Mouse (Mus musculus): ENCODE results near the gene Ap1g1. TPM values are rescaled to one million over a fixed set of nuclear protein-coding genes. Genes with fewer than 3 reads are reported as not detected.
"Not testable (repeated sequence)": the region's sequence is repeated elsewhere in the genome, so short reads cannot be mapped to it uniquely, and the experiment has no call there.

The Ap1g1 gene
- 10 to 100 TPM; 32.0 to 32.6 TPM for total RNA-seq (2021)
- long read RNA-seq, experiment 1, transcript Ap1g1-201 (23 exons, 3,692 nt), result major isoform, 5 of 9 reads
- long read RNA-seq, experiment 1, partial matches to known transcripts, result 2 of 9 reads
- long read RNA-seq, experiment 1, other reads (novel, unspliced or antisense), result 2 of 9 reads
- long read RNA-seq, experiment 2, transcript Ap1g1-201 (23 exons, 3,692 nt), result major isoform, 8 of 17 reads
- long read RNA-seq, experiment 2, partial matches to known transcripts, result 0 of 17 reads
- long read RNA-seq, experiment 2, other reads (novel, unspliced or antisense), result 5 of 17 reads

GRCm38 (mm10) chr8:109778280-109778977, at the start of gene Ap1g1:
Gene Ap1g1, plus strand, starts transcription at chr8:109778554.
- intact Hi-C loops (cut with DNase I; ENCODE audit: low total_unique reads), result no loop called here
- peak; percentile 97 for DNase-seq

GRCm38 (mm10) chr8:109731012-109731411, 47.3 kb upstream of the Ap1g1 start:
- intact Hi-C loops (cut with DNase I; ENCODE audit: low total_unique reads), result no loop called here
- no peak for DNase-seq

- intact Hi-C loops (cut with DNase I; ENCODE audit: low total_unique reads), result no loop called here
- DNase-seq, result no peak
These were observed 44.3 kb upstream of the Ap1g1 start for GRCm38 (mm10) chr8:109734018-109734417.

GRCm38 (mm10) chr8:109736819-109737218, 41.5 kb upstream of the Ap1g1 start:
- intact Hi-C loops (cut with DNase I; ENCODE audit: low total_unique reads), result no loop called here
- DNase-seq, result no peak

GRCm38 (mm10) chr8:109737237-109738048, 40.9 kb upstream of the Ap1g1 start, which contains the start of gene Atxn1l:
Gene Atxn1l, minus strand, starts transcription at chr8:109737739.
- intact Hi-C loops (cut with DNase I; ENCODE audit: low total_unique reads), result no loop called here
- DNase-seq, result peak; percentile 90

GRCm38 (mm10) chr8:109738049-109738380, 40.3 kb upstream of the Ap1g1 start:
- intact Hi-C loops (cut with DNase I; ENCODE audit: low total_unique reads), result no loop called here
- DNase-seq, result no peak

GRCm38 (mm10) chr8:109747468-109748199, 30.7 kb upstream of the Ap1g1 start:
- DNase-seq, result no peak
- intact Hi-C loops (cut with DNase I; ENCODE audit: low total_unique reads), result no loop called here

GRCm38 (mm10) chr8:109750274-109750673, 28.1 kb upstream of the Ap1g1 start:
- intact Hi-C loops (cut with DNase I; ENCODE audit: low total_unique reads), result no loop called here
- no peak for DNase-seq

GRCm38 (mm10) chr8:109750699-109751098, 27.7 kb upstream of the Ap1g1 start:
- intact Hi-C loops (cut with DNase I; ENCODE audit: low total_unique reads), result no loop called here
- no peak for DNase-seq

- no peak for DNase-seq
- intact Hi-C loops (cut with DNase I; ENCODE audit: low total_unique reads), result no loop called here
These were observed 26.4 kb upstream of the Ap1g1 start for GRCm38 (mm10) chr8:109751731-109752485.

GRCm38 (mm10) chr8:109754696-109755095, 23.7 kb upstream of the Ap1g1 start:
- intact Hi-C loops (cut with DNase I; ENCODE audit: low total_unique reads), result no loop called here
- DNase-seq, result no peak

- intact Hi-C loops (cut with DNase I; ENCODE audit: low total_unique reads); DNase-seq: not testable (repeated sequence)
These were observed 22.8 kb upstream of the Ap1g1 start for GRCm38 (mm10) chr8:109755554-109755953.

GRCm38 (mm10) chr8:109756849-109757248, 21.5 kb upstream of the Ap1g1 start:
- no peak for DNase-seq
- intact Hi-C loops (cut with DNase I; ENCODE audit: low total_unique reads), result no loop called here

GRCm38 (mm10) chr8:109759426-109759825, 18.9 kb upstream of the Ap1g1 start:
- intact Hi-C loops (cut with DNase I; ENCODE audit: low total_unique reads), result no loop called here
- no peak for DNase-seq

GRCm38 (mm10) chr8:109760221-109760620, 18.1 kb upstream of the Ap1g1 start:
- intact Hi-C loops (cut with DNase I; ENCODE audit: low total_unique reads), result no loop called here
- no peak for DNase-seq

- intact Hi-C loops (cut with DNase I; ENCODE audit: low total_unique reads), result no loop called here
- no peak for DNase-seq
These were observed 14.3 kb upstream of the Ap1g1 start for GRCm38 (mm10) chr8:109764031-109764430.

- intact Hi-C loops (cut with DNase I; ENCODE audit: low total_unique reads), result no loop called here
- no peak for DNase-seq
These were observed 12.3 kb upstream of the Ap1g1 start for GRCm38 (mm10) chr8:109766081-109766480.

GRCm38 (mm10) chr8:109773154-109773553, 5.2 kb upstream of the Ap1g1 start:
- intact Hi-C loops (cut with DNase I; ENCODE audit: low total_unique reads), result no loop called here
- DNase-seq, result no peak

GRCm38 (mm10) chr8:109777851-109778250, 503 bp upstream of the Ap1g1 start:
- no peak for DNase-seq
- intact Hi-C loops (cut with DNase I; ENCODE audit: low total_unique reads), result no loop called here
